Mouse (Mus musculus) C2C12 (cell line): ENCODE measurements around the gene Cdc73.

Experiments
- CTCF ChIP-seq: IDR thresholded peaks from one replicate; pipeline ENCODE4 v1.5.1; 2011; ENCODE audit not compliant: control insufficient read depth, insufficient read depth, insufficient read length
- MYOG ChIP-seq: IDR thresholded peaks from one replicate; pipeline ENCODE4 v1.6.1; 2011; ENCODE audit not compliant: control insufficient read depth, insufficient read length; ENCODE audit errors: extremely low read depth
- USF1 ChIP-seq: IDR thresholded peaks from one replicate; pipeline ENCODE4 v1.6.1; 2011; ENCODE audit warnings: low read depth, mild to moderate bottlenecking, control low read depth, moderate library complexity

GRCm38 (mm10) chr1:143675734-143676361 lies 26.8 kb downstream of the Cdc73 start:
- no peak for TF ChIP-seq CTCF
- TF ChIP-seq USF1, result no peak
- TF ChIP-seq MYOG, result no peak
